Mouse (Mus musculus): ENCODE results near the gene Aven. TPM values are rescaled to one million over a fixed set of nuclear protein-coding genes. Genes with fewer than 3 reads are reported as not detected.
A peak's percentile ranks its signal among the peaks of the same experiment; 100 is the strongest.

The Aven gene
- polyA plus RNA-seq, 1 experiment from 2014 or later: 10.1 TPM

DNA sequence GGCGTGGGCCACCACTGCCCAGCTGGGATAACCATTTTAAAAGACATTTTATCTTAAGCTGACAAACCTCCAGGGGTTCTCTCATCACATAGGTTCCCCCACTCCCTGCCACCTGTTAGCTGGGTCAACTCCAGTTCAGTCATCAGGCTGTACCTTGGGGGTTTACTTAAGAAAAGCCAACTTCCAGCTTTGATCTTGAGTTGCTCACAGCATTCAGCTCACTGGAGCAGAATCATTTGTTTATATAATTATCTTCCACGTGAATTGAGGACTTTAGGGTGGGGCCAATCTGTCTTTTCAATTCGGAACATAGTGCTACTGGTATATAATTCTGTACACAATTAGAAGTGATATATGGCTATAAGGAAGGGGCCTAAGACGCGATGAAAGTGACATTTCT is 1.1 kb upstream of the Aven start:
- no peak overlapping the region for H3K4me3 ChIP-seq (replicated peaks)
- WGBS: 79% methylated on average over 5 of the region's 5 CpGs
- H3K4me1 ChIP-seq (replicated peaks): peaks cover 9% of the 10 kb centered on the region; the same call in 1 of the 2 replicates
- no peaks in the 10 kb centered on the region for H3K9me3 ChIP-seq
- H3K27ac ChIP-seq: no peak overlapping the region
- ATAC-seq (ENCODE audit: insufficient number of reproducible peaks, insufficient read depth, low FRiP score, low TSS enrichment, low read depth): no peak
- no peaks in the 10 kb centered on the region for H3K27me3 ChIP-seq
- no peak overlapping the region for H3K9ac ChIP-seq (replicated peaks)
- no peaks in the 10 kb centered on the region for H3K36me3 ChIP-seq
- H3K4me2 ChIP-seq: peak overlapping the region; percentile 66; the same call in 1 of the 2 replicates

DNA sequence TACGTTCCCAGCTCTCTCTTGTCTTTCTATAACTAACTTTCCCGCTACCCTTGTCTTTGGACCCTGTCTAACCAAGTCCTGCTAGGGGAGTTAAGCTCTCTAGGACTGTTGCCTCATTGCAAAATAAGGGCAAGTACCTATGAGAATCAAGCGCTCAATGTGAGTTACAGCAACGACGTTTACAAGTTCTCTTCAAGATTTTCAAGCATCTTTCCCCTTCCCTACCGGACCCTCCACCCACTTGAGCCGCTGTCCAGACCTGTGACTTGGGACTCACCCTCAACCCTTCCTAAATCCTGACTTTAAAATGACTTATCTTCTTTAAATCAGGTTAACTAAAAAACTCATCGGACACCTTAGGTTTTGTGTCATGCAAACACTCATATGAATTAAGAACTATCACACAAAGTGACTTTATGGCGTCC is 321 bp upstream of the Aven start:
- no peaks in the 10 kb centered on the region for H3K27me3 ChIP-seq
- H3K9me3 ChIP-seq: no peaks in the 10 kb centered on the region
- H3K36me3 ChIP-seq: no peaks in the 10 kb centered on the region
- peak overlapping the region; percentile 66 for H3K4me2 ChIP-seq
- no peak for ATAC-seq (ENCODE audit: insufficient number of reproducible peaks, insufficient read depth, low FRiP score, low TSS enrichment, low read depth)
- peak overlapping the region; percentile 98 for H3K9ac ChIP-seq (replicated peaks)
- peak overlapping the region; percentile 99 for H3K27ac ChIP-seq
- H3K4me1 ChIP-seq (replicated peaks): peaks cover 9% of the 10 kb centered on the region; the same call in 1 of the 2 replicates
- 7% methylated on average over 9 of the region's 9 CpGs for WGBS
- peak overlapping the region; percentile 78 for H3K4me3 ChIP-seq (replicated peaks)

DNA sequence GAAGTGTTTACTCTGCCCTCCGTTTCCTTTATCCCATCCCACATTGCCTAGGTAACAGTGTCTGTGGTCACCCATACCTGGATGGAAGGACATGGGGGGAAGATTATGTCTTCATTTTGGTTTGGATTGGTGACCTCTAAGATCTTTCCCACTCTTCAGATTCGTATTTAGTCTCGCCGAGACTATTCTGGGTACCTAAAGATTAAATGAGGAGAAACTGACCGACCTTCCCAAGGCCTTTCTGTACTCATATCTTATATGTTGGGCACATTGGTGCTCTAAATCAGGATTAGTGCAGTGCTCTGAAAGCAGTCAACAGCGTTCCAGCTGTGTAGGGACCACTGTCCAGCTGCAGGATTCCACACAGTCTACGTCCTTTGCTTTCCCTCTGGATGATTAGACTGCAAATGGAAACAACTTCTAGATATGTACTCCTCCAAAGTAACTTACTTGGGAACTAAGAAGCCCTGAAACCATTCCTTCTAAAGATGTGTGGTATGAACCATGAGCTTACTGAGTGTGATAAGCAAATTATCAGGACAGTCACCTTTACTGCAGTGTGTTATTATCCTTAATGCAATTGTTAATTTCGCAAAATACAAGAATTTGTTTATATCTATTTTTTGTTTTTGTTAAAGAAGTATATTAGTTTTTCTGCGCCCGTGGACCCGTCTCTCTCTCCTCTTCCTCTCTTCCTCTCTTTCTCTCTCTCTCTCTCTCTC is 936 bp downstream of the Aven start:
- H3K9ac ChIP-seq (replicated peaks): peak overlapping the region; percentile 98
- WGBS: 40% methylated on average over 11 of the region's 11 CpGs

DNA sequence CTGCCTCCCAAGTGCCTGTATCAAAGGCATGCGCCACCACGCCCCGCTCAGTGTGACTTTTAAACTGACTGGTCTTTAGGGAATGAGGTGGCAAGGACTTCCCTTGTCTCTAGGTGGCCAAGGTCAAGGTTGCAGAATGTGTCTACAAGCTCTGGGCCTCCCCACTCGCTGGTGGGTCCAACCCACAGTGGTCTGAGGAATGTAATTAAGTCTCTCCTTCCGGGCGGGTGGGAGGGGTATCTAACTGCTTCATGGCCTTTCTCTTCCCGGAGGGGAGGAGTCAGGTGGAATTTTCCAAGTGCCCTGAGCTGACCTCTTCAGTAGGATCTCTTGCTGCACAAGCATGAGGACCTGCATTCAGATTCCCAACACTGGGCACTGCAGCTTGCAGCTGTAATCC is 5.1 kb downstream of the Aven start:
- H3K36me3 ChIP-seq: no peaks in the 10 kb centered on the region
- H3K4me3 ChIP-seq (replicated peaks): no peak overlapping the region
- no peak overlapping the region for H3K9ac ChIP-seq (replicated peaks)
- ATAC-seq (ENCODE audit: insufficient number of reproducible peaks, insufficient read depth, low FRiP score, low TSS enrichment, low read depth): no peak
- no peak overlapping the region for H3K27ac ChIP-seq
- no peaks in the 10 kb centered on the region for H3K27me3 ChIP-seq
- WGBS: 64% methylated on average over 7 of the region's 7 CpGs
- H3K9me3 ChIP-seq: no peaks in the 10 kb centered on the region
- H3K4me2 ChIP-seq: no peak overlapping the region
- peaks cover 9% of the 10 kb centered on the region; the same call in 1 of the 2 replicates for H3K4me1 ChIP-seq (replicated peaks)

More for the DNA sequence above, 936 bp downstream of the Aven start:
- Histone ChIP-seq H3K4me2 (peak overlapping the region; percentile 66), H3K27ac (peak overlapping the region; percentile 99), H3K27me3 (no peaks in the 10 kb centered on the region), H3K9me3 (no peaks in the 10 kb centered on the region), H3K4me3 (replicated peaks) (peak overlapping the region; percentile 78), H3K4me1 (replicated peaks) (peaks cover 9% of the 10 kb centered on the region; the same call in 1 of the 2 replicates), H3K36me3 (no peaks in the 10 kb centered on the region)
- peak; percentile 73; the same call in 1 of the 2 replicates for ATAC-seq (ENCODE audit: insufficient number of reproducible peaks, insufficient read depth, low FRiP score, low TSS enrichment, low read depth)

DNA sequence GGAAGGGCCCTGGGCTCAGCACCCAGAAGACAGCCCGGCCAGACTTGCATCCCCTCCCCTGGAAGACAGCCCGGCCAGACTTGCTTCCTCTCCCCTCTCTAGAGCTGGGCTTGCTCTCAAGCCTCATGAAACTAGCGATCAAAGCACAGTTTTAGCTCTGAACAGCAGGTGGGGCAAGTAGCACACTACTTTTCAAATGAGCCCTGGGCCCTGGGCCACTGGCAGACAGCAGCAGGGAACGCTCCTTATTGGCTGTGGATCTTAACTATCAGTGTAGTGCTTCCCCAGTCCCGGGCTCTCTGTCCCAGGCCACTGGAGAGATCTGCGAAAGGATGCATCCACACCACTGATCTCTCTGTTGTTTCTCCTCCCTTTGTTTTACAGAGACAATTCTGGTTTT is 8.4 kb downstream of the Aven start:
- H3K9me3 ChIP-seq: no peaks in the 10 kb centered on the region
- no peak overlapping the region for H3K9ac ChIP-seq (replicated peaks)
- peak; percentile 60; the same call in 1 of the 2 replicates for ATAC-seq (ENCODE audit: insufficient number of reproducible peaks, insufficient read depth, low FRiP score, low TSS enrichment, low read depth)
- H3K27ac ChIP-seq: no peak overlapping the region
- H3K4me1 ChIP-seq (replicated peaks): peaks cover 9% of the 10 kb centered on the region; the same call in 1 of the 2 replicates
- WGBS: 5% methylated on average over 6 of the region's 6 CpGs
- H3K36me3 ChIP-seq: no peaks in the 10 kb centered on the region
- H3K4me3 ChIP-seq (replicated peaks): no peak overlapping the region
- no peak overlapping the region for H3K4me2 ChIP-seq
- no peaks in the 10 kb centered on the region for H3K27me3 ChIP-seq

DNA sequence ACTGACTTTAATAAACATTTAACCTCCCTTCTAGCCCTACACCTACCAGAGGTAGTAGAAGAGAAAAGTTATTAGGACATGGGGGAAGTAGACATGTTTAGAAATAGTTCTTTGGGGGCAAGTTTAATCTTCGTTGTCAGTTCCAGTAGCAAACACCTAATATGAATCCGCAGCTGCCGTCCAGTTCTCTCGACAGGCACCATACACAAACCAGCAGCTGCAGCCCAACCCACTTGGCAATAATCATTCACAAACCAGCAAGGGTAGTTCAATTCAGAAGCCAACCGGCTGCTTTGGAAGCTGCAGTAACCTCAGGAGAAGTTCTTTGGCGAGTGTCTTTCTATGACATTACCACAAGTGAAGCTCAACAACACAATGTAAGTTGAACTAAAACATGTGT is 11.2 kb downstream of the Aven start:
- Histone ChIP-seq H3K4me1 (replicated peaks) (peaks cover 9% of the 10 kb centered on the region; the same call in 1 of the 2 replicates), H3K36me3 (no peaks in the 10 kb centered on the region), H3K27me3 (no peaks in the 10 kb centered on the region), H3K9ac (replicated peaks) (no peak overlapping the region), H3K27ac (no peak overlapping the region), H3K9me3 (no peaks in the 10 kb centered on the region), H3K4me3 (replicated peaks) (no peak overlapping the region), H3K4me2 (no peak overlapping the region)
- 88% methylated on average over 6 of the region's 6 CpGs for WGBS
- ATAC-seq (ENCODE audit: insufficient number of reproducible peaks, insufficient read depth, low FRiP score, low TSS enrichment, low read depth): no peak

DNA sequence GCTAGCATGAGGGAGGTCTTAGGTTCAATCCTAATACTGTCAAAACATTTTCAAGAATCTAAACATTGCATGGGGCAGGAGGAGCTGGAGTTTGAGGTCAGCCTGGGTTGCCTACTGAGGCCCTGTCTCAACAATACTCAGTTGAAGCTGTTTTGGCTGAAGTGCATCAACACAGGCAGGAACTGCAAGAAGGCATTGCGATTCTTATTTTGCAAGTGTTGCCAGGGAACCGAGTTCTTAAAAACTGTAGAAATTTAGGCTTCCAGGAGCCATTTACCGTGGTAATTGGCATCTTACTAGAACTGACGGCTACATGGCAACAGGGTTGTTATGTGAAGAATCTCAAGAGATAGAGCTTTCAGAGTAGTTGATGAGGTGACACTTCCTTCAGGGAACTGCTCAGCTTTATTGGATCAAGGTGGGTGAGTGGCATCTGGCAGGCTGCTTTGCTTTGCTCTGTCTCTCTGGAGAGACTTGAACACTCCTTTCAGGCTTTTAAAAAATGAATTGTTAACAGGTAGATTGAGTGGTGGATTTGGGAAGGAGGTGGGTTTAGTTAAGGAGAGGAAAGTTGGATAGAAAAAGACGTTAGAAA is 14.2 kb downstream of the Aven start:
- Histone ChIP-seq H3K36me3 (no peaks in the 10 kb centered on the region), H3K27me3 (no peaks in the 10 kb centered on the region), H3K9ac (replicated peaks) (no peak overlapping the region), H3K4me2 (no peak overlapping the region), H3K9me3 (no peaks in the 10 kb centered on the region), H3K4me3 (replicated peaks) (no peak overlapping the region), H3K27ac (no peak overlapping the region), H3K4me1 (replicated peaks) (no peaks in the 10 kb centered on the region)
- no peak for ATAC-seq (ENCODE audit: insufficient number of reproducible peaks, insufficient read depth, low FRiP score, low TSS enrichment, low read depth)
- 50% methylated on average over 5 of the region's 5 CpGs for WGBS

DNA sequence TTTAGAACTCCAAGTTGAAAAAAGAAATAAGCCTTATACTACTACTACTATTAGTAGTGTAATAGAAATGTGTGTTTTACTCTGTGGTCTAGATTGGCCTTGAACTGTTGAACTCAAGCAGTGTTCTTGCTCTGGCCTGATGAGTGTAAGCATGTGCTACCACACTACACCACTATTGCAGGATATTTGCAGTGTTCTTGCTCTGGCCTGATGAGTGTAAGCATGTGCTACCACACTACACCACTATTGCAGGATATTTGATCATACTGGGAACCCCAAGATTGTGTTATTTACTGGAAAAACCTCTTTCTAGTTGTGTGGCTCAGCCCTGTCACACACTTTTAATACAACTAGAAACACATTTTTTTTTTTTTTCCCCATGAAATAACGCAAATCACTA is 14.7 kb downstream of the Aven start:
- ATAC-seq (ENCODE audit: insufficient number of reproducible peaks, insufficient read depth, low FRiP score, low TSS enrichment, low read depth): no peak
- no peak overlapping the region for H3K9ac ChIP-seq (replicated peaks)
- no peaks in the 10 kb centered on the region for H3K36me3 ChIP-seq
- H3K4me2 ChIP-seq: no peak overlapping the region
- H3K27me3 ChIP-seq: no peaks in the 10 kb centered on the region
- no peaks in the 10 kb centered on the region for H3K4me1 ChIP-seq (replicated peaks)
- no peak overlapping the region for H3K27ac ChIP-seq
- no peaks in the 10 kb centered on the region for H3K9me3 ChIP-seq
- WGBS: 98% methylated on average over 1 of the region's 1 CpGs
- H3K4me3 ChIP-seq (replicated peaks): no peak overlapping the region

DNA sequence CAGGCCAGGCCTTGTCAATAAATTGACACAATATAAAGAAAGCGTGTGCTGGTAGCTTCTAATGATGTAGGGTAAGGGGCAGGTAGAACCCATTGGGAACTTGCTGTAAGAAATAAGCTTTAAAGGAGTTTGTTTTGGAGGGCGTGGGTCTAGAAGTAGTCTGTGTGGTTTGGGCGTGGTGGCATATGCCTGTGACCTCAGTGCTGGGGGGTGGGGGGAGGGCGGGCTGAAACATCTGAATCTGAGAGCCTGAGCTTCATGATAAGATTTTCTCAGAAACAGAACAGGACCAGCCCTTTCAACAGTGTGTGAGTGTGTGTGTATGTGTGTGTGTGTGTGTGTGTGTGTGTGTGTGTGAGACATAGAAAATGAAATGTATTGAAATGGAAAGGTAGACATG is 17.4 kb downstream of the Aven start:
- ATAC-seq (ENCODE audit: insufficient number of reproducible peaks, insufficient read depth, low FRiP score, low TSS enrichment, low read depth): no peak
- WGBS: 90% methylated on average over 4 of the region's 4 CpGs
- Histone ChIP-seq H3K27me3 (no peaks in the 10 kb centered on the region), H3K27ac (no peak overlapping the region), H3K4me2 (no peak overlapping the region), H3K4me3 (replicated peaks) (no peak overlapping the region), H3K4me1 (replicated peaks) (no peaks in the 10 kb centered on the region), H3K9ac (replicated peaks) (no peak overlapping the region), H3K9me3 (no peaks in the 10 kb centered on the region), H3K36me3 (no peaks in the 10 kb centered on the region)

DNA sequence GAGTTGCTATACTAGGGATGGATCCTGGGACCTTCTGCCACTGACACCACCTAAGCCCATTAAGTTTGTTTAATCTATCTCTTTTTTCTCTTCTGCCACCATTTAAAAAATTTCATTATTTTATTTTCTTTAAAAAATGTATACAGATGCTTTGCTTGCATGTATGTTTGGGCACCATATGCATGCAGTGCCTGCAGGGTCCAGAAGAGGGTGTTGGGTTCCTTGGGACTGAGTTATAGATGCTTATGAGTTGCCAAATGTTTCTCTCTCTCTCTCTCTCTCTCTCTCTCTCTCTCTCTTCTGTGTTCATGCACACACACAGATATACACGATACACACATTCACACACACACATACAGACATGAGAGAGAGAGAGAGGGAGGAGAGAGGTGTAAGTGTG is 20.3 kb downstream of the Aven start:
- Histone ChIP-seq H3K4me3 (replicated peaks) (no peak overlapping the region), H3K36me3 (0 out of 2 replicates have a peak, but pooled peaks cover 2% of the 10 kb centered on the region), H3K4me1 (replicated peaks) (no peaks in the 10 kb centered on the region), H3K27ac (no peak overlapping the region), H3K9me3 (no peaks in the 10 kb centered on the region), H3K27me3 (no peaks in the 10 kb centered on the region), H3K4me2 (no peak overlapping the region), H3K9ac (replicated peaks) (no peak overlapping the region)
- WGBS: 100% methylated on average over 1 of the region's 1 CpGs
- no peak for ATAC-seq (ENCODE audit: insufficient number of reproducible peaks, insufficient read depth, low FRiP score, low TSS enrichment, low read depth)

DNA sequence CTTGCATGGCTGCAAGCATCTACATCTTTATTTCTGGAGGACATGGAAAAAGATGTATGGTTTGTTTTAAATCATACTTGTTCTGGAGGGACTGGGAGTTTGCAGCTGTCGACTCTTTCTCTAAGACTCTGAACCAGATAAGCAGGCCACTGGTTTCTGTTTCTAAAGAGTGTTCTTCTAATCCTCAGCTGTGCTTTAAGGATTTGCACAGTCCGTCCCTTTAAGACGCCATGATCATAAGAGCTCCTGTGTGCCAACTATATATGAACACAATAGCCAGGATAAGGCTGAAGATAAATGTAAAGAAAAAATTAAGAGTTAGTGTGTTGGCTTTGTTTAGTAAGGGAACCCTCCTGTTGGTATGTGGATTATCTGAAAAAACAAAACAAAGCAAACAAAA is 24.0 kb downstream of the Aven start:
- no peak for ATAC-seq (ENCODE audit: insufficient number of reproducible peaks, insufficient read depth, low FRiP score, low TSS enrichment, low read depth)
- H3K36me3 ChIP-seq: 0 out of 2 replicates have a peak, but pooled peaks cover 2% of the 10 kb centered on the region
- 80% methylated on average over 3 of the region's 3 CpGs for WGBS

More for the DNA sequence above, 24.0 kb downstream of the Aven start:
- Histone ChIP-seq H3K4me1 (replicated peaks) (no peaks in the 10 kb centered on the region), H3K27ac (no peak overlapping the region), H3K27me3 (no peaks in the 10 kb centered on the region), H3K4me3 (replicated peaks) (no peak overlapping the region), H3K9ac (replicated peaks) (no peak overlapping the region), H3K9me3 (no peaks in the 10 kb centered on the region), H3K4me2 (no peak overlapping the region)

Measured in limb, embryonic 12.5 days (tissue).